15 mouse cellular contexts compared by ENCODE assay signal in the genomic region with DNA sequence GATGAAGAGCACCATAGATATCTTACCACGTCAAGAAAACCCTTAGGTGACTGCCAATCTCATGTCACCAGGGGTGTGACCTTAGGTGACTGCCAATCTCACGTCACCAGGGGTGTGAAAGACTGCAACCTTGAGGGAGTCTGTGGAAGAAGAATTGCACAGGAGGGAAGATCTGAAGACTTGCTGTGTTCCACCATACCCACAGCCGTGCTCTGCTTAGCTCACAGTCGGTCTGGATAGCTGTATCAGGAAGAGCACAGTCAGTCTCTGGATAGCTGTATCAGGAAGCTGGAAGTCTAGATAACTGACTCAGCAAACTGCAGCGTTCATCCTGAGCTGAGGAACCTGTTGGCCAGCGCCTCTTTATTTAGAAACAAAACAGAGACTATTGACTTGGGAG.
A peak's percentile ranks its signal among the peaks of the same experiment; 100 is the strongest.
DNase-seq lines count a peak whose midpoint lies in the region; ATAC-seq and TF ChIP-seq lines count a peak whose summit lies in the region.
"Had no signal": no experiment of that assay in that cellular context is flagged by ENCODE, and none has a peak within 500 bp of the region (broad histone marks: within the 10 kb centered on the region; RNA-seq: fewer than 3 reads in every experiment).

No protein-coding gene starts in this region.

- no peaks in the 10 kb centered on the region for H3K27me3 ChIP-seq in liver, postnatal 0 days (ENCODE audit: insufficient read depth, low read length)
- no peaks in the 10 kb centered on the region for H3K27me3 ChIP-seq in midbrain, embryonic 13.5 days
- H3K27me3 ChIP-seq: embryonic facial prominence, embryonic 15.5 days; limb, embryonic 13.5 days; midbrain, embryonic 12.5 days had no signal

- peak overlapping the region; percentile 35; the same call in 1 of the 2 replicates for H3K27ac ChIP-seq in gastrocnemius, adult 2 months
- H3K27ac ChIP-seq in liver, postnatal 0 days (ENCODE audit: low read depth): peak overlapping the region; percentile 87
- H3K27ac ChIP-seq in midbrain, embryonic 13.5 days: no peak overlapping the region
- H3K27ac ChIP-seq: embryonic facial prominence, embryonic 15.5 days; limb, embryonic 13.5 days; midbrain, embryonic 12.5 days had no signal

- no peak for DNase-seq in gastrocnemius, adult 2 months
- no peak for DNase-seq in gastrocnemius, postnatal 25 days
- DNase-seq in spleen, adult 12 weeks (ENCODE audit: low spot score): peak; percentile 58
- no peak for DNase-seq in spleen, adult 18-20 months
- peak; percentile 52 for DNase-seq in liver, postnatal 0 days
- no peak for DNase-seq in left cerebral cortex, postnatal 14 days (ENCODE audit: low spot score in 2 of 2)
- DNase-seq: cerebellum, postnatal 10 days; heart, postnatal 14 days; layer of hippocampus, adult 9-11 months; right cerebral cortex, postnatal 4 days had no signal

- no peak for TF ChIP-seq CTCF in gastrocnemius, adult 2 months (IDR thresholded peaks at IDR 0.05)
- no peak for TF ChIP-seq CTCF in liver, postnatal 0 days (IDR thresholded peaks at IDR 0.05; ENCODE audit: low read depth)

- no peaks in the 10 kb centered on the region for H3K9me3 ChIP-seq in liver, postnatal 0 days (ENCODE audit: low read length)
- H3K9me3 ChIP-seq in midbrain, embryonic 13.5 days: no peaks in the 10 kb centered on the region
- H3K9me3 ChIP-seq: embryonic facial prominence, embryonic 15.5 days; limb, embryonic 13.5 days; midbrain, embryonic 12.5 days had no signal

- peak overlapping the region; percentile 44 for H3K4me2 ChIP-seq in liver, postnatal 0 days (ENCODE audit: low read depth, low read length)
- H3K4me2 ChIP-seq in midbrain, embryonic 13.5 days (replicated peaks): no peak overlapping the region
- H3K4me2 ChIP-seq: embryonic facial prominence, embryonic 15.5 days; limb, embryonic 13.5 days; midbrain, embryonic 12.5 days had no signal

- H3K36me3 ChIP-seq in liver, postnatal 0 days (replicated peaks; ENCODE audit: insufficient read depth, low read length): no peaks in the 10 kb centered on the region
- no peaks in the 10 kb centered on the region for H3K36me3 ChIP-seq in midbrain, embryonic 13.5 days
- H3K36me3 ChIP-seq: embryonic facial prominence, embryonic 15.5 days; limb, embryonic 13.5 days; midbrain, embryonic 12.5 days had no signal

- peak; percentile 98 for TF ChIP-seq EP300 in liver, postnatal 0 days (IDR thresholded peaks at IDR 0.05; ENCODE audit: low read depth)

- peaks cover 65% of the 10 kb centered on the region for H3K4me1 ChIP-seq in liver, postnatal 0 days (ENCODE audit: insufficient read depth)
- peaks cover 34% of the 10 kb centered on the region for H3K4me1 ChIP-seq in midbrain, embryonic 13.5 days (replicated peaks)

- intact Hi-C loops in gastrocnemius, adult 2 months (cut with DNase I): loop anchor here (5.0 kb wide), 1 partner anchor 111 kb away; no protein-coding TSS in a partner anchor
- intact Hi-C loops in left cerebral cortex, postnatal 14 days (cut with DNase I): no loop called here

- WGBS in liver, postnatal 0 days (ENCODE audit: insufficient replicate concordance): 27% methylated on average over 6 of the region's 6 CpGs
- 77% methylated on average over 6 of the region's 6 CpGs for WGBS in midbrain, embryonic 13.5 days

- no peak overlapping the region for H3K4me3 ChIP-seq in gastrocnemius, adult 2 months
- H3K4me3 ChIP-seq in liver, postnatal 0 days (ENCODE audit: low read depth, low read length): peak overlapping the region; percentile 11; the same call in 1 of the 2 replicates
- H3K4me3 ChIP-seq in midbrain, embryonic 13.5 days (replicated peaks): no peak overlapping the region
- H3K4me3 ChIP-seq: embryonic facial prominence, embryonic 15.5 days; limb, embryonic 13.5 days; midbrain, embryonic 12.5 days had no signal

- H3K9ac ChIP-seq in liver, postnatal 0 days (replicated peaks): peak overlapping the region; percentile 22; the same call in 1 of the 2 replicates
- no peak overlapping the region for H3K9ac ChIP-seq in midbrain, embryonic 13.5 days (replicated peaks)
- H3K9ac ChIP-seq: embryonic facial prominence, embryonic 15.5 days; limb, embryonic 13.5 days; midbrain, embryonic 12.5 days had no signal

- ATAC-seq in liver, postnatal 0 days: peak; percentile 83
- no peak for ATAC-seq in monocyte, adult 5-6 weeks (replicated peaks; ENCODE audit: insufficient number of reproducible peaks, low FRiP score, low TSS enrichment, poor library complexity, severe bottlenecking)
- ATAC-seq in midbrain, embryonic 13.5 days: no peak

Comparison
In these comparisons a context has a peak if more than half of its experiments do, and no peak if none do; other contexts are left out.
1. DNase-seq: peak in spleen, adult 12 weeks (single experiment) and liver, postnatal 0 days (single experiment); none in gastrocnemius, adult 2 months (single experiment), gastrocnemius, postnatal 25 days (single experiment), spleen, adult 18-20 months (0 of 2) and left cerebral cortex, postnatal 14 days (0 of 2).